Mouse (Mus musculus): ENCODE results near the gene Adam19.

DNA sequence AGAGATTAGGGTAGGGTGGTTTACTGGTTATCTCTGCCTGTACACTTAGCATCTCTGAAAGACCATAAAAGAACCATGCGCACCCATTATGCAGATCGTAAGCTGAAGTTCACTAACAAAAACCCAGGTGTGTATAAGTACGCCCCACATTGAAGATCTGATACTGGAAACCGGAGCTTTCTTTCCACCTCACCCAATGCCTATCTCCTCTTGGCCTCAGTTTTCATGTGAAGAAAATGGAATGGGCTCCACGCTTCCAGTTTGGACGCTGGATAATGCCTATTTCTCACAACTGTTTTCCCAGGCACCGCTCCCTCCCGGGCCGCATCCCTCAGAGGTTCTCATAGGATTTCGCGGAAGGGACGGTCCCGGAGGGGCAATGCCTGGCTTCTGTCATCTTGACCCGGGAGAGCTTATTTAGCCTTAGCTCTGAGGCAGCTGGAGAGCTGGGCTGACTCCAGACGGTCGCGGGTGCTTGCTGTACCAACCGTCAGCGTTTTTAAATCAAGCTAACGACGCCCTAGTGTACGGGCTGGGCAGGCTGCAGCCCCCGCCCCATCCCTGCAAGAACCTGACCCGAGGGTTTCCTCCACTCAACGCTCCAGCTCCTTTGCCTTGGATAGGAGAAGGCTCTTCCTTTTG is 1.1 kb downstream of the Adam19 start:
- TF ChIP-seq CTCF (IDR thresholded peaks at IDR 0.05; ENCODE audit: low read depth, low read length) (no peak), POLR2A (IDR thresholded peaks at IDR 0.05; ENCODE audit: insufficient read depth, low read length) (no peak), EP300 (IDR thresholded peaks at IDR 0.05; ENCODE audit: insufficient read depth, low read depth, low read length) (no peak)

Data from ES-Bruce4 (cell line).